Mouse (Mus musculus) midbrain, embryonic 14.5 days (tissue): Measurements from ENCODE around the gene Opa3. TPM values are rescaled to one million over a fixed set of nuclear protein-coding genes. Genes with fewer than 3 reads are reported as not detected.
A peak's percentile ranks its signal among the peaks of the same experiment; 100 is the strongest.

ENCODE experiments used
- ATAC-seq: fragments of 200-750 bp; cut with Nextera tagmentation; 2 replicates; pipeline ENCODE4 v1.8.0; 2017; ENCODE audit warnings: moderate number of reproducible peaks, moderate library complexity; ENCODE audit not compliant: low FRiP score, low TSS enrichment
- DNase-seq: peaks from one replicate; pipeline ENCODE4 v3.0.0-alpha.2; 2015
- H3K27ac ChIP-seq: fragments of 300-500 bp; sonication (generic); replicated peaks from 2 replicates; pipeline ENCODE4 v1.5.1; 2014; ENCODE audit warnings: mild to moderate bottlenecking, low read depth, low read length, moderate library complexity
- H3K27me3 ChIP-seq: fragments of 300-500 bp; sonication (generic); 2 replicates; pipeline ENCODE4 v1.6.1; 2014; ENCODE audit warnings: low read length, control low read depth, mixed read lengths; ENCODE audit not compliant: control insufficient read depth, insufficient read depth
- H3K36me3 ChIP-seq: fragments of 300-500 bp; sonication (generic); 2 replicates; pipeline ENCODE4 v1.6.1; 2014; ENCODE audit warnings: low read length, control low read depth; ENCODE audit not compliant: control insufficient read depth, insufficient read depth
- H3K4me1 ChIP-seq: fragments of 300-500 bp; sonication (generic); 2 replicates; pipeline ENCODE4 v1.6.1; 2014; ENCODE audit warnings: mild to moderate bottlenecking, antibody characterized with exemption, low read length, control low read depth; ENCODE audit not compliant: control insufficient read depth, insufficient read depth
- H3K4me2 ChIP-seq: fragments of 300-500 bp; sonication (generic); 2 replicates; pipeline ENCODE4 v1.6.1; 2014; ENCODE audit warnings: mild to moderate bottlenecking, low read length, moderate library complexity
- H3K4me3 ChIP-seq: fragments of 300-500 bp; sonication (generic); replicated peaks from 2 replicates; pipeline ENCODE4 v1.5.1; 2014; ENCODE audit warnings: low read depth, low read length
- H3K9ac ChIP-seq: fragments of 300-500 bp; sonication (generic); replicated peaks from 2 replicates; pipeline ENCODE4 v1.6.1; 2014; ENCODE audit warnings: mild to moderate bottlenecking, low read length, moderate library complexity
- H3K9me3 ChIP-seq: fragments of 300-500 bp; sonication (generic); 2 replicates; pipeline ENCODE4 v1.6.1; 2016; ENCODE audit warnings: low read length, control low read depth, mixed read lengths; ENCODE audit not compliant: control insufficient read depth
- WGBS: fragments of 180-500 bp; shearing (Covaris S2); extraction: QIAGEN DNeasy Blood & Tissue Kit; methylation state at CpG from one replicate; pipeline ENCODE4 v1.1.7; 2014; 5-methylcytosine and 5-hydroxymethylcytosine counted together
- polyA plus RNA-seq: library from polyadenylated mRNA; unstranded; fragments of >200 nt; fragmentation: Nextera tagmentation; extraction: Ambion mirVana; gene quantifications from 2 replicates; pipeline ENCODE4 v1.2.1, GENCODE M21; 2014

The Opa3 gene
- polyA plus RNA-seq, 1 experiment from 2014 or later: 35.0 TPM

- Histone ChIP-seq H3K4me1 (no peaks in the 10 kb centered on the region), H3K9ac (no peak overlapping the region), H3K27me3 (no peaks in the 10 kb centered on the region), H3K27ac (no peak overlapping the region), H3K9me3 (no peaks in the 10 kb centered on the region), H3K36me3 (peaks cover 8% of the 10 kb centered on the region), H3K4me2 (no peak overlapping the region), H3K4me3 (no peak overlapping the region)
- DNase-seq (no peak), ATAC-seq (no peak)
- WGBS: 96% methylated on average over 2 of the region's 2 CpGs
Measured at GRCm38 (mm10) chr7:19235092-19235671, 7.0 kb downstream of the Opa3 start.

DNA sequence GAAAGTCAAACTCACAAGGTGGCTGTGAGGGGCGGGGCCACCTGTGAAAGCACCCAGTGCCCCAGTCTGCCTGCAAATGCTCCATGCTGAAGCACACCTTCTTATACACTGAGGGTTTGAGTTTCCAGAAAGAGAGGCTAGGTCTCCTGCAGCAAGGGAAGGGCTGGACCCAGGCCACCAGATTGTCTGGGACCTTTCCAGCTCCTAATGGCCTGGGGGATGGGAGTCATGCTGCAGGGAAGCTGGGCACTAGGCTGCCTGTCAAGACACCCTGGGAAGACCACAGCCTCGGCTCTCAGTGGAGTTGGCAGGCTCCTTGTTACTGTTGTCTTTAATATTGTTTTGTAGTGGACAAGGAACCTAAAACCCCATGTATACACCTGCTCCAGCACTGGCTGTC lies 8.3 kb downstream of the Opa3 start:
- no peak overlapping the region for H3K9ac ChIP-seq
- no peak for DNase-seq
- ATAC-seq: no peak
- H3K4me3 ChIP-seq: no peak overlapping the region
- no peaks in the 10 kb centered on the region for H3K27me3 ChIP-seq
- H3K27ac ChIP-seq: no peak overlapping the region
- 82% methylated on average over 2 of the region's 2 CpGs for WGBS
- H3K4me1 ChIP-seq: no peaks in the 10 kb centered on the region
- no peak overlapping the region for H3K4me2 ChIP-seq
- peaks cover under 1% of the 10 kb centered on the region; the same call in 1 of the 2 replicates for H3K36me3 ChIP-seq
- H3K9me3 ChIP-seq: no peaks in the 10 kb centered on the region

GRCm38 (mm10) chr7:19238344-19238743 lies 10.2 kb downstream of the Opa3 start:
- H3K4me1 ChIP-seq: no peaks in the 10 kb centered on the region
- WGBS: over 99% methylated on average over 4 of the region's 4 CpGs
- no peak overlapping the region for H3K27ac ChIP-seq
- no peak overlapping the region for H3K4me2 ChIP-seq
- no peak for DNase-seq
- no peak for ATAC-seq
- no peaks in the 10 kb centered on the region for H3K9me3 ChIP-seq
- H3K9ac ChIP-seq: no peak overlapping the region
- H3K27me3 ChIP-seq: no peaks in the 10 kb centered on the region
- H3K4me3 ChIP-seq: no peak overlapping the region
- H3K36me3 ChIP-seq: no peaks in the 10 kb centered on the region

- Histone ChIP-seq H3K9me3 (no peaks in the 10 kb centered on the region), H3K4me3 (no peak overlapping the region), H3K27ac (no peak overlapping the region), H3K36me3 (no peaks in the 10 kb centered on the region), H3K4me1 (no peaks in the 10 kb centered on the region), H3K4me2 (no peak overlapping the region), H3K9ac (no peak overlapping the region), H3K27me3 (no peaks in the 10 kb centered on the region)
- DNase-seq (peak; percentile 92), ATAC-seq (peak; percentile 81)
- WGBS: 0% methylated on average over 1 of the region's 1 CpGs
Measured at GRCm38 (mm10) chr7:19239423-19239822, 11.3 kb downstream of the Opa3 start.

DNA sequence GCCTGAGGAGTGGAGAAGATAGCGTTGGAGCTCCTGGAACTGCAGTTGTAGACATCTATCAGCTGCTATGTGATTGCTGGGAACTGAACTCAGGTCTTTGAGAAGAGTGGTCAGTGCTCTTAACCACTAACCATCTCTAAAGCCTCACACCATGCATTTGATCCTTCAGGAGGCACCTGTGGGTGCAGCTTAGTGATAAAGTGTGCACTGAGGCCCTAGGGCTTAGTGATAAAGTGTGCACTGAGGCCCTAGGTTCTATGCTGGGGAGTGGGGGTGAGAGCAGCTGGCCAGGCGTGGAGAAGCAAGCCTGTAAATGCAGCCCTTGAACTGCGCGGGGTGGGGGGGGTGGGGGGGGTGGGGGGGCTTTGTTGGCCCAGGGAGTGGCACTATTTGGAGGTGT lies 11.9 kb downstream of the Opa3 start:
- no peak for DNase-seq
- Histone ChIP-seq H3K36me3 (peaks cover 4% of the 10 kb centered on the region), H3K9ac (no peak overlapping the region), H3K4me3 (no peak overlapping the region), H3K4me2 (no peak overlapping the region), H3K27me3 (no peaks in the 10 kb centered on the region), H3K4me1 (no peaks in the 10 kb centered on the region), H3K9me3 (no peaks in the 10 kb centered on the region), H3K27ac (no peak overlapping the region)
- 65% methylated on average over 4 of the region's 4 CpGs for WGBS
- no peak for ATAC-seq

- H3K4me1 ChIP-seq: no peaks in the 10 kb centered on the region
- peaks cover 13% of the 10 kb centered on the region for H3K36me3 ChIP-seq
- 92% methylated on average over 8 of the region's 8 CpGs for WGBS
- H3K9ac ChIP-seq: no peak overlapping the region
- H3K9me3 ChIP-seq: no peaks in the 10 kb centered on the region
- no peak overlapping the region for H3K4me2 ChIP-seq
- DNase-seq (no peak), ATAC-seq (no peak)
- no peak overlapping the region for H3K4me3 ChIP-seq
- no peaks in the 10 kb centered on the region for H3K27me3 ChIP-seq
- no peak overlapping the region for H3K27ac ChIP-seq
Measured at GRCm38 (mm10) chr7:19240905-19241463, 12.8 kb downstream of the Opa3 start.

DNA sequence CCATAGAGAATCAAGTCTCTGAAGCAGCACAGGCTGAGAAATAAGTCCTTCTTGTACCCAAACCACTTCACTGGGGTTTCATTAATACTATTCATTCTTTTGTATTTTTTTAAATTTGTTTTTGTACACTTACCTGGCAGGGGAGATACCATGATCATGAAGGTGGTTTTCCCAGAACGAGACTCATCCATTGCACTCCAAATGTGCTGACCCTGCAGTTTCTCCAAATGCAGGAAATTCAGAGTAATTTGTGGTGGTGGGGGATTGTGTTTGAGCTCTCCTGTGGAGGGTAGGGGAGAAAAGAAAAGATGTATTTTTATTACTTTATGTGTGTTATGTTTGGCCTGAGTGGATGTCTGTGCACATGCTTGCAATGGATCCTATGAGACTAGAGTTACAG lies 13.9 kb downstream of the Opa3 start:
- Histone ChIP-seq H3K27ac (no peak overlapping the region), H3K9me3 (no peaks in the 10 kb centered on the region), H3K27me3 (no peaks in the 10 kb centered on the region), H3K4me1 (no peaks in the 10 kb centered on the region), H3K36me3 (peaks cover 13% of the 10 kb centered on the region), H3K9ac (no peak overlapping the region), H3K4me2 (no peak overlapping the region), H3K4me3 (no peak overlapping the region)
- WGBS: 97% methylated on average over 1 of the region's 1 CpGs
- no peak for DNase-seq
- no peak for ATAC-seq

DNA sequence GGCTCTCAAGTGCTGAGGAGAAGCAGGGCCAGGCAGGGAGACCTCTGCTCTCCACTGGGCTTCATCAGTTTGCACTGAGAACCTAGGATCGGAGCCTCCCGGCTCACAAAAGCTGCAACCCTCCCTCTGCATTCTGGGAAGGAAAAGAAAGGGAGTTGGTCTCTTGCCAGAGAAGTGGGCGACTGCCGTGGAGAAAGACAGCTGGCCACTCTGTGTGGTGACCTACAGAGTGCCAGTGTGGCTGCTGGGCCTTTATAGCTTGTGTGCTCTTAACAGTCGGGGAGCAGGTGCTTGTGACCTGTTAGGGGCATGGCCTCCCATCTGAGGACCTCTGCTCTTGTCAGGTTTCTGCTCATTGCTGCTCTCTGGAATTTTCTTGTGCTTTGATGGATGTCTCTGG lies 15.7 kb downstream of the Opa3 start:
- no peaks in the 10 kb centered on the region for H3K27me3 ChIP-seq
- no peak overlapping the region for H3K4me3 ChIP-seq
- 79% methylated on average over 5 of the region's 5 CpGs for WGBS
- no peaks in the 10 kb centered on the region for H3K4me1 ChIP-seq
- DNase-seq: no peak
- H3K9ac ChIP-seq: no peak overlapping the region
- no peaks in the 10 kb centered on the region for H3K9me3 ChIP-seq
- no peak overlapping the region for H3K4me2 ChIP-seq
- H3K36me3 ChIP-seq: peaks cover 19% of the 10 kb centered on the region
- no peak for ATAC-seq
- no peak overlapping the region for H3K27ac ChIP-seq

DNA sequence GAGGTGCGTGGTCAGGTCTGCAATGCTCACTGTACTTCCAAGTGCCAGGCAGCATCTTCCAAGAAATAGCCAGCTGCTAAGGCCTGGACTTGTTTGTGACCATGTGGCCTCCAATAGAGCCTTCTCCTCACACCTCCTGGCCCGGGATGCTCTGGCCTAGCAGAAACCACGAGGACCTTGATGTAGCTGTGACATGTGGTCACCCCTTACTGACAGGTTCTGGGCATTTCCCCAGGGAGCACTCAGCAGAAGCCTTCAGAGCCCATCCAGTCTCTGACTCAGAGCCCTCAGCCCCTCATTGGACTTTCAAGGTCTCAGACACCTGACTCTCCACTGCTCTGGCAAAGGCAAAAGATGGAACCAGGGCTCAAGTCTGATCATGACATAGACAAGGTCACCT lies 16.9 kb downstream of the Opa3 start:
- no peak overlapping the region for H3K4me3 ChIP-seq
- no peak overlapping the region for H3K27ac ChIP-seq
- peaks cover 19% of the 10 kb centered on the region for H3K36me3 ChIP-seq
- no peaks in the 10 kb centered on the region for H3K27me3 ChIP-seq
- H3K9me3 ChIP-seq: no peaks in the 10 kb centered on the region
- no peak for DNase-seq
- no peak overlapping the region for H3K9ac ChIP-seq
- WGBS: 100% methylated on average over 3 of the region's 3 CpGs
- H3K4me1 ChIP-seq: no peaks in the 10 kb centered on the region
- H3K4me2 ChIP-seq: no peak overlapping the region
- ATAC-seq: no peak
